Mouse (Mus musculus) erythroblast, embryonic 14.5 days (primary cell): ENCODE data around the gene Npcd.

Source experiments
- GATA1 ChIP-seq: IDR thresholded peaks from 2 replicates; pipeline ENCODE4 v1.6.1; 2012; ENCODE audit warnings: low read length, inconsistent platforms, mixed read lengths
- TAL1 ChIP-seq: IDR thresholded peaks from 3 replicates; pipeline ENCODE4 v1.6.1; 2012; ENCODE audit warnings: low read length, inconsistent platforms, mixed read lengths

DNA sequence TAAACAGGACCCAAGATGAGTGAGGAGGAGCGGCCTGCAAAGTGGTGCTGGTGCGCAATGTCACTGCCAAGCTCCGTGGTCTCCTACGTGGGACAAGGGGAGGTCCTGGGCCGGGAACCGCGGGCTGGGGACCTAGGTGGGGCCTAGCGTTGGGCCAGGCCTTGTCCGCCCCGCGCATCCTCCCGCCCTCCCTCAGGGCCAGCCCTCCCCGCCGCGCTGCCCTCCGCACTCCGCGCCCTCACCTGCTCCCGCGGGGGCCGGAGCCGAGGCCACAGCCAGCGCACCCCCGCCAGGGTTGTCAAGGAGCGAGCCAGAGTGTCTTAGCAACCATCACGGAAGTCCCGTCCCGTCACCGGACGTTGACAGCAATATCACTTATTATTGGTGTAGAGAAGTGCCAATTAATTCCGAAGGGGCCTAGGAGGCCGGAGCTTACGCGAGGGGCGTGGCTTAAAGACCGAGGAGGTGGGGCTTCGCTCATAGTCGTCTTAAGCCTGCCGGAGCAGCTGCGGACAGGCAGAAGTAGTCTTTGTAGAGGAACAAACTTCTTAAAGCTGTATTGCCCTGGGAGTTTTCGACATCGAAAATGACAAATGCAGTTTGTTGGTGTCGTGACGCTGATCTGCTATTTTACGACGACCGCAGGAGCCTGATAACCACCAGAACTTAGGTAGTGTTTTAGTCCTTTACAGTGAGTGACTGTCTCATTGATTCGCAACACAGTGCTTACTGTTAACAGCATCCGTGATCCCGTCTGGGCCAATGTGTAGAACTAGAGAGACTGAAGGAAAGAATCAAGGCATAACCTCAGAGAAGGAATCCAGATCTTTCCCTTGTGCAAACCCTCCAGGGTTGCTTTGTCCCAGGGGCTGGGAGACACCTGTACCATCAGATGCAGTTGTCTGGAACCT lies 59.7 kb downstream of the Npcd start:
- no peak for TF ChIP-seq TAL1
- TF ChIP-seq GATA1, result no peak
